Mouse (Mus musculus) liver, embryonic 11.5 days (tissue): ENCODE results near the gene Tbccd1. TPM values are rescaled to one million over a fixed set of nuclear protein-coding genes. Genes with fewer than 3 reads are reported as not detected.

Experiments used
- ATAC-seq: fragments of 200-750 bp; cut with Nextera tagmentation; replicated peaks from 2 replicates; pipeline ENCODE4 v1.8.0; 2017; ENCODE audit warnings: moderate number of reproducible peaks, mild to moderate bottlenecking, moderate TSS enrichment, moderate library complexity; ENCODE audit not compliant: low FRiP score
- DNase-seq: peaks from one replicate; pipeline ENCODE4 v3.0.0-alpha.2; 2017; ENCODE audit warnings: low spot score
- H3K27ac ChIP-seq: fragments of 300-500 bp; sonication (generic); 2 replicates; pipeline ENCODE4 v1.5.1; 2014; ENCODE audit warnings: mild to moderate bottlenecking, low read depth, low read length, control low read depth
- H3K27me3 ChIP-seq: fragments of 300-500 bp; sonication (generic); replicated peaks from 2 replicates; pipeline ENCODE4 v1.6.1; 2014; ENCODE audit warnings: low read length, mixed read lengths; ENCODE audit not compliant: control insufficient read depth, insufficient read depth
- H3K36me3 ChIP-seq: fragments of 300-500 bp; sonication (generic); 2 replicates; pipeline ENCODE4 v1.6.1; 2014; ENCODE audit warnings: mild to moderate bottlenecking, low read length, moderate library complexity, mixed read lengths; ENCODE audit not compliant: control insufficient read depth, insufficient read depth
- H3K4me1 ChIP-seq: fragments of 300-500 bp; sonication (generic); replicated peaks from 2 replicates; pipeline ENCODE4 v1.6.1; 2014; ENCODE audit warnings: low read length, mixed read lengths; ENCODE audit not compliant: control insufficient read depth, insufficient read depth
- H3K4me2 ChIP-seq: fragments of 300-500 bp; sonication (generic); 2 replicates; pipeline ENCODE4 v1.6.1; 2014; ENCODE audit warnings: mild to moderate bottlenecking, control low read depth, moderate library complexity
- H3K4me3 ChIP-seq: fragments of 300-500 bp; sonication (generic); 2 replicates; pipeline ENCODE4 v1.5.1; 2014; ENCODE audit warnings: low read depth, low read length, control low read depth
- H3K9ac ChIP-seq: fragments of 300-500 bp; sonication (generic); 2 replicates; pipeline ENCODE4 v1.6.1; 2014; ENCODE audit warnings: low read depth, low read length, control low read depth
- H3K9me3 ChIP-seq: fragments of 300-500 bp; sonication (generic); 2 replicates; pipeline ENCODE4 v1.6.1; 2016; ENCODE audit warnings: low read length, inconsistent platforms, mixed read lengths; ENCODE audit not compliant: control insufficient read depth
- WGBS: fragments of 180-500 bp; shearing (Covaris S2); extraction: QIAGEN DNeasy Blood & Tissue Kit; methylation state at CpG from one replicate; pipeline ENCODE4 v1.1.7; 2014; 5-methylcytosine and 5-hydroxymethylcytosine counted together
- polyA plus RNA-seq: library from polyadenylated mRNA; unstranded; fragments of >200 nt; fragmentation: Nextera tagmentation; extraction: Ambion mirVana; gene quantifications from 2 replicates; pipeline ENCODE4 v1.2.1, GENCODE M21; 2014

Gene Tbccd1
- polyA plus RNA-seq, 1 experiment from 2014 or later, result 44.8 TPM

DNA sequence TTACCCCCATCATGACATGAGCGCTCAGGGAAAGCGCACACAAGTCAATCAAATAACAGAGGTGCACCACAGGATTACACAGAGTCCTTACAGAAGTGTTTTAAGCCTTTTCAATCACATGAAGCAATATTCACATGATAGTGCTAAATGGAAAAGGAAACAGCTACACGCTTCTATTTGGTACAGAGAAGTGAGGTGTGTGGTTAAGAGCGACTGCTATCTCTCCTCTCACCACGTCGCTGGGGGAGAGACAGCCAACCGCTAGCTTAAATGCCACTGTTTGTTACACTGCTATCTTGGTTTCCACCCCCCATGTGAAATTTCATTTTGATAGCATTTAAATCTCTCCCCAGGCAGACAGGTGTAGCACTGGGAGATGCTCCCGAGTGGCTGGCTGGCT lies 32.2 kb upstream of the Tbccd1 start:
- H3K4me2 ChIP-seq, result no peak overlapping the region
- H3K4me1 ChIP-seq, result no peaks in the 10 kb centered on the region; the same call in 1 of the 2 replicates
- no peaks in the 10 kb centered on the region for H3K36me3 ChIP-seq
- no peaks in the 10 kb centered on the region for H3K27me3 ChIP-seq
- ATAC-seq (no peak), DNase-seq (no peak)
- no peak overlapping the region for H3K9ac ChIP-seq
- no peaks in the 10 kb centered on the region for H3K9me3 ChIP-seq
- no peak overlapping the region for H3K4me3 ChIP-seq
- WGBS, result 64% methylated on average over 8 of the region's 8 CpGs
- no peak overlapping the region for H3K27ac ChIP-seq

DNA sequence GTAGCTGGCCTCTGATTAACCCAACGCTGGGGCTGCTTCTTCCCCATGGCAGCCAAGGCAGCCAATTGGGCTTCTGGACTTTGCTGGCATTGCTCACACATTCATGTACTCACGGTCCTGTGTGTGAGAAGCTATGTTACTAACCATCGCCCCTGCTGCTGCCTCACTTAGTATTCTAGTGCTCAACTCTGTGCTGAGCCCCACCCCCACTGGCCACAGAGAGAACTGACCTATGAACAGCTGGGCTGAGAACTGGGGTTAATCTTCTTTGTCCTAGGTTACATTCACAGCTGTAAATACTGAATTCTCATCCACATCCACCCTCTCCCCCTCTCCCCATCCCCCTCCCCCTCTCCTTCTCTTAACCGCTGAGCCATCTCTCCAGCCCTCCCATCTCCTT lies 31.4 kb upstream of the Tbccd1 start:
- Histone ChIP-seq H3K4me1 (no peaks in the 10 kb centered on the region; the same call in 1 of the 2 replicates), H3K27ac (no peak overlapping the region), H3K4me3 (no peak overlapping the region), H3K27me3 (no peaks in the 10 kb centered on the region), H3K9me3 (no peaks in the 10 kb centered on the region), H3K9ac (no peak overlapping the region), H3K4me2 (no peak overlapping the region), H3K36me3 (no peaks in the 10 kb centered on the region)
- 71% methylated on average over 4 of the region's 4 CpGs for WGBS
- DNase-seq (no peak), ATAC-seq (no peak)

DNA sequence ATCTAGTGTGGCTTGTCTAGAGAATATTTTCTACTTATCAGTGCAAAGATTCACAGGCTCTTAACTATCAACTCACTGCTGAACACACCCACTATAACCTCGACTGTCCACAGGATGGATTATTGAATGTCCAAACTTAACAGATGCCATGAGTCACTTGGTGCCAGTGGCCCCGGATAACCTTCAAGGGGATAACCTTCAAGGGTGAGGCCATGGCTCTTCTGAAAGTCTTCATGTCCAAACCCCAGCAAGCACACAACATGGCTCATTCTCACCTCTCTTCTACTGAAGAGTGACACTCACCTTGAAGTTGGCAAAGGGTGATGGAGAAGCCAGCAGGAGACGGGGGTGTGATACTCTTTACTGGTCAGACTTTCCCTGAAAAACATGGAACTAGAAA lies 29.3 kb upstream of the Tbccd1 start:
- no peak overlapping the region for H3K9ac ChIP-seq
- no peak overlapping the region for H3K4me3 ChIP-seq
- H3K4me1 ChIP-seq, result peaks cover 4% of the 10 kb centered on the region
- DNase-seq, result no peak
- no peaks in the 10 kb centered on the region for H3K36me3 ChIP-seq
- no peaks in the 10 kb centered on the region for H3K9me3 ChIP-seq
- ATAC-seq, result no peak
- H3K4me2 ChIP-seq, result no peak overlapping the region
- H3K27me3 ChIP-seq, result no peaks in the 10 kb centered on the region
- H3K27ac ChIP-seq, result no peak overlapping the region
- WGBS, result 70% methylated on average over 3 of the region's 3 CpGs

DNA sequence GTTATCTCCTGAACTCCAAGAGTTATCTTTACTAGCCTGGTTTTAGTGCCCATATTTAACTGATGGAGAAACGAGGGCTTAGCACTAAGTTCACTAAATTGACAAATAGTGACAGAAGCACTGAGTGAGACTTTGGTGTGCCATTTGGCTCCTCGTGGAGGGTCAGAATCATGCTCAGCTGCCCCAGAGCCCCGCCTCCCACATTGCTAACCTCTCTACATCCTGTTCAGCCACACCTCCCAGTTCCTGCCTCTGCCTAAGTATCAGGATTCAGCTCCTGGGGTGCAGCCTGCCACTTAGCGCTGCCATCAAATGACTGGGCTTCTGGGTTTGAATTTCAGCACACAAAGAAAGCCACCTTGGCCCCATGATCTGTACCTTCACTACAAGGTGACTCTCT lies 27.9 kb upstream of the Tbccd1 start:
- H3K27me3 ChIP-seq, result no peaks in the 10 kb centered on the region
- H3K4me1 ChIP-seq, result peaks cover 11% of the 10 kb centered on the region
- H3K4me2 ChIP-seq, result no peak overlapping the region
- no peak overlapping the region for H3K9ac ChIP-seq
- H3K4me3 ChIP-seq, result no peak overlapping the region
- DNase-seq (no peak), ATAC-seq (no peak)
- H3K9me3 ChIP-seq, result no peaks in the 10 kb centered on the region
- no peaks in the 10 kb centered on the region for H3K36me3 ChIP-seq
- 24% methylated on average over 4 of the region's 4 CpGs for WGBS
- H3K27ac ChIP-seq, result no peak overlapping the region

DNA sequence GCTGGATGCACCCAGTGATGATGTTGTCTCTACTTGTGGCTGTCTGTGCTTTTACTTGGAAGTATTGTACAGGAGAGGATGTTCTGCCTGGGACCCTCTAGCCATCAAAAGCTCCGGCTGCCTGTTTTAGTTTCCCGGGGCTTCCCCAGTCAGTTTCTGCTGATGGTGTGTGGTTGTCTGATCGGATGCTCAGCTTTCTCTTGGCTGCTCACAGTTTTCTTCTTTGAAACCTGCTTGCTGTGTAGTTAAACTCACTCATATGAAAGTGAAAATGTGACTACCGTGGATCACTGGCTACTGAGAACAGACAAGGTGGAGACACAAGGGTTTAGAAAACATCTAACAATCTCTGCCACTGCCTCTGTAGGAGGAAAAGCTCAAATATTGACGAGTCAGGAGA lies 26.0 kb upstream of the Tbccd1 start:
- Histone ChIP-seq H3K4me3 (no peak overlapping the region), H3K4me2 (no peak overlapping the region), H3K4me1 (peaks cover 11% of the 10 kb centered on the region), H3K9ac (no peak overlapping the region), H3K27me3 (no peaks in the 10 kb centered on the region), H3K36me3 (no peaks in the 10 kb centered on the region), H3K27ac (no peak overlapping the region), H3K9me3 (no peaks in the 10 kb centered on the region)
- ATAC-seq (no peak), DNase-seq (no peak)
- 70% methylated on average over 5 of the region's 5 CpGs for WGBS

DNA sequence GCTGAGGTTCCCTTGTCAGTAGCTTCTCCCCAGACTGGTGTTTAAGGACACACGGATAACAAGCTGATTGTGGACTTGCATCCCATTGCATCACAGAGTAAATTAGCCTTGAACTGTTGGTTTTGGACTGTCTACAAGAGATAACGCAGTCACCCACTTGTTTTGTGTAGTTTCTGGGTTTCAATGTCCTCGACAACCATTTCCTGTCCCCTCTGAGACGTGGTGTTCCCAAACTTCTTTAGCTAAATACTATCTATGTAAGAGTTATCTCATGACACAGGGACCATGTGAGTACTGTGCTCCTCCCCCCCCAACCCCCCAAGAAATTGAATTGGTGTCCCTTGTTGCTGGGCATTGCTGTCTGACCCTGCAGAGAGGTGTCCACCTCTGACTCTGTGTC lies 24.0 kb upstream of the Tbccd1 start:
- WGBS, result 31% methylated on average over 4 of the region's 4 CpGs
- Histone ChIP-seq H3K4me3 (no peak overlapping the region), H3K27ac (peak overlapping the region; percentile 45), H3K36me3 (no peaks in the 10 kb centered on the region), H3K4me2 (no peak overlapping the region), H3K4me1 (peaks cover 11% of the 10 kb centered on the region), H3K9ac (no peak overlapping the region), H3K27me3 (no peaks in the 10 kb centered on the region), H3K9me3 (no peaks in the 10 kb centered on the region)
- no peak for ATAC-seq
- no peak for DNase-seq

DNA sequence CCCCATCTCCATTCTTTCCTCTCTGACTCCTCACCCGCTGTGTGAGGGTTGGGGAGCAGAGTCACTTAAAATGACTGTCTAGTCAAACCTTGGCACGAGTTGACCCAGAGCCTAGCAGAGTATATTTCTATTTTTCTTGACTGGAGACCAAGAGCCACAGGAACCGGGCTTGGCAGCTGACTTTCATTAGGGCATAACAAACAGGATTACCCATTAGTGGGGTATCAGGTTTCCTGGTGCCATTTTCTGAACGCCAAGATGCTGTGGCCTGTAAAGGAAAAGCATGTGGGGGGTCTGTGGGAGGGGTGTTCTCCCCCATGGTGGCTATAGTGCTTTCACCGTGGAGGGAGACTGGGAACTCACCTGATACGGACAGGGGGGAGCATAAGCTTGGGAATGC lies 23.4 kb upstream of the Tbccd1 start:
- Histone ChIP-seq H3K9me3 (no peaks in the 10 kb centered on the region), H3K4me1 (peaks cover 11% of the 10 kb centered on the region), H3K9ac (no peak overlapping the region), H3K27me3 (no peaks in the 10 kb centered on the region), H3K4me2 (no peak overlapping the region), H3K4me3 (no peak overlapping the region), H3K27ac (peak overlapping the region; percentile 32), H3K36me3 (no peaks in the 10 kb centered on the region)
- WGBS, result 38% methylated on average over 6 of the region's 6 CpGs
- no peak for DNase-seq
- ATAC-seq, result no peak

DNA sequence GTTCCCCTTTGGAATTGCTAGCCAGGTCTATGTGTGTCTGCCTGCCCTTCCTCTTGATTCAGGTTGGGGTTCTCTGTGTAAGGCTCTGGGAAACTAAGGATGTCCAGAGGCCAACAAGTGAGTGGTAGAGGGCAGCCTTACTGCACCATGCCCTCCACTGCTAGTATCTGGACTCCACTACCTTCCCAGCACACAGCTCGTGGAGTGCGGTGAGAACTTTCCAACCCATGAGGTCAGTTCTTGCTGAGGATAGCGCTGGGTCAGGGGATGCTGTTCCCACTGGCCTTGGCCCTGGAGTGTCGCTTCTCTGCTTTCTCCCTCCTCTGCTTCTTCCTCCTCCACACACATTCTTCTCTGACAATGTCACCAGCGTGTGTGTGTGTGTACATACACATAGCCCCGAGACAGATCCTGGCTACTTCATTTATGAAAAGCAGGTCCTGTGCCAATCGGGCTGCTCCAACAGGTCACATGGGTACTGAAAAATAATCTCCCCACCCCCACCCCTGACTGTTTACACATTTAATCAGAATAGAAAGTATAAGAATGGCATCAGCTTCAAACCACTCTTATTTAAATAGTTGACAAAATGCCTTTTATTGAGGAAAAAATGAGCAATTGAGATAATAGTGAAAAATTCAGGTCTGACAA lies 22.6 kb upstream of the Tbccd1 start:
- H3K9me3 ChIP-seq, result no peaks in the 10 kb centered on the region
- no peaks in the 10 kb centered on the region for H3K27me3 ChIP-seq
- H3K27ac ChIP-seq, result no peak overlapping the region
- DNase-seq, result no peak
- ATAC-seq, result no peak
- H3K4me1 ChIP-seq, result peaks cover 11% of the 10 kb centered on the region
- H3K4me2 ChIP-seq, result no peak overlapping the region
- no peaks in the 10 kb centered on the region for H3K36me3 ChIP-seq
- no peak overlapping the region for H3K4me3 ChIP-seq
- WGBS, result 67% methylated on average over 7 of the region's 7 CpGs
- H3K9ac ChIP-seq, result no peak overlapping the region

DNA sequence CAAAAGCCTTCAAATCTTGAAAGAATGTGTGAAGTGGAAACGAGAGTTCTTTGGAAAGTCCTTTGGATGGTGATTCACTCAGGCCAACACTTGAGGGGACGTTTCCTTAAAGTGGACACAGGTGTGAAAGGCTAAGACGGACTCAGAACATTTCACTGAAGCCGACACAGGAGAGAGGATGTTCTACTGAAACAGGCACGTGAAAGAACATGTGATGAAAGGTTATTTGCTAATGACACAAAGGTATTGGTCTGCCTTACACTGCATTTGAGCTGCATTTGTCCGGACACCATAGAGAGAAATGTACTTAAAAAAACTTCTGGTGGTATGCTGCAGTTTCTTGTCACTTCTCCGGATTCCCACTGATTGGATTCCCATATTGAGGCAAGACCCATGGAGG lies 21.2 kb upstream of the Tbccd1 start:
- ATAC-seq (no peak), DNase-seq (no peak)
- no peak overlapping the region for H3K4me2 ChIP-seq
- no peak overlapping the region for H3K27ac ChIP-seq
- H3K36me3 ChIP-seq, result no peaks in the 10 kb centered on the region
- no peaks in the 10 kb centered on the region for H3K9me3 ChIP-seq
- H3K27me3 ChIP-seq, result no peaks in the 10 kb centered on the region
- WGBS, result 75% methylated on average over 7 of the region's 7 CpGs
- peaks cover 11% of the 10 kb centered on the region for H3K4me1 ChIP-seq
- H3K4me3 ChIP-seq, result no peak overlapping the region
- H3K9ac ChIP-seq, result no peak overlapping the region
